Mouse (Mus musculus): ENCODE measurements around the gene Tnnt3.

- TF ChIP-seq CTCF (IDR thresholded peaks at IDR 0.05; ENCODE audit: extremely low read depth, insufficient read depth, insufficient read length, insufficient replicate concordance), result no peak
- no peak for TF ChIP-seq POLR2A (IDR thresholded peaks at IDR 0.05; ENCODE audit: low read depth, low read length)
Observed at GRCm38 (mm10) chr7:142557696-142558095, 59.1 kb downstream of the Tnnt3 start.
